Mouse (Mus musculus) bone marrow macrophage, adult 2 months (primary cell): ENCODE data around the gene Prrx1. TPM values are rescaled to one million over a fixed set of nuclear protein-coding genes. Genes with fewer than 3 reads are reported as not detected.

ENCODE experiments used
- H3K27ac ChIP-seq: 2 replicates; pipeline ENCODE4 v1.5.1; 2012; ENCODE audit warnings: low read depth, low read length; ENCODE audit not compliant: insufficient read depth
- H3K4me1 ChIP-seq: 2 replicates; pipeline ENCODE4 v1.6.1; 2012; ENCODE audit warnings: low read length; ENCODE audit not compliant: control insufficient read depth, insufficient read depth
- H3K4me3 ChIP-seq: 2 replicates; pipeline ENCODE4 v1.5.1; 2012; ENCODE audit warnings: mild to moderate bottlenecking, low read length, moderate library complexity; ENCODE audit not compliant: insufficient read depth
- CTCF ChIP-seq: IDR thresholded peaks from 2 replicates; pipeline ENCODE4 v1.5.1; 2012; ENCODE audit warnings: low read depth, mild to moderate bottlenecking, low read length, moderate library complexity
- POLR2A ChIP-seq: IDR thresholded peaks from 2 replicates; pipeline ENCODE4 v1.6.1; 2012; ENCODE audit warnings: mild to moderate bottlenecking, low read depth, low read length, borderline replicate concordance
- polyA plus RNA-seq: library from polyadenylated mRNA; stranded (reverse); fragments of >200 nt; gene quantifications from 2 replicates; pipeline ENCODE4 v1.2.4, GENCODE M21; 2012; ENCODE audit not compliant: missing spikeins, insufficient read depth, insufficient read length

Gene Prrx1
- polyA plus RNA-seq, 1 experiment = 1.7 TPM

- peak overlapping the region; percentile 18; the same call in 1 of the 2 replicates for H3K4me3 ChIP-seq
- H3K27ac ChIP-seq = no peak overlapping the region
- no peaks in the 10 kb centered on the region for H3K4me1 ChIP-seq
- no peak for TF ChIP-seq CTCF
- TF ChIP-seq POLR2A = no peak
Measured at GRCm38 (mm10) chr1:163313921-163314725, 613 bp upstream of the Prrx1 start.

- Histone ChIP-seq H3K4me3 (peak overlapping the region; percentile 40), H3K27ac (no peak overlapping the region), H3K4me1 (no peaks in the 10 kb centered on the region)
- TF ChIP-seq CTCF (no peak), POLR2A (no peak)
Measured at GRCm38 (mm10) chr1:163311861-163312811, 1.4 kb downstream of the Prrx1 start.

- H3K4me1 ChIP-seq = no peaks in the 10 kb centered on the region
- TF ChIP-seq CTCF (no peak), POLR2A (no peak)
- no peak overlapping the region for H3K4me3 ChIP-seq
- H3K27ac ChIP-seq = no peak overlapping the region
Measured at GRCm38 (mm10) chr1:163311006-163311836, 2.3 kb downstream of the Prrx1 start.

- H3K4me3 ChIP-seq = no peak overlapping the region
- no peak overlapping the region for H3K27ac ChIP-seq
- H3K4me1 ChIP-seq = no peaks in the 10 kb centered on the region
- TF ChIP-seq CTCF = no peak
- TF ChIP-seq POLR2A = no peak
Measured at GRCm38 (mm10) chr1:163310023-163310754, 3.3 kb downstream of the Prrx1 start.

GRCm38 (mm10) chr1:163309466-163309865 is 4.0 kb downstream of the Prrx1 start:
- Histone ChIP-seq H3K27ac (no peak overlapping the region), H3K4me1 (no peaks in the 10 kb centered on the region), H3K4me3 (no peak overlapping the region)
- TF ChIP-seq POLR2A = no peak
- no peak for TF ChIP-seq CTCF

GRCm38 (mm10) chr1:163308631-163309030 is 4.9 kb downstream of the Prrx1 start:
- Histone ChIP-seq H3K4me1 (no peaks in the 10 kb centered on the region), H3K27ac (no peak overlapping the region), H3K4me3 (peak overlapping the region; percentile 41)
- TF ChIP-seq POLR2A (no peak), CTCF (no peak)

- TF ChIP-seq POLR2A = no peak
- TF ChIP-seq CTCF = no peak
- H3K4me3 ChIP-seq = no peak overlapping the region
- H3K27ac ChIP-seq = no peak overlapping the region
- no peaks in the 10 kb centered on the region for H3K4me1 ChIP-seq
Measured at GRCm38 (mm10) chr1:163307706-163308105, 5.8 kb downstream of the Prrx1 start.

GRCm38 (mm10) chr1:163305956-163306355 is 7.6 kb downstream of the Prrx1 start:
- no peak overlapping the region for H3K27ac ChIP-seq
- H3K4me1 ChIP-seq = no peaks in the 10 kb centered on the region
- TF ChIP-seq POLR2A (no peak), CTCF (no peak)
- H3K4me3 ChIP-seq = no peak overlapping the region

- Histone ChIP-seq H3K4me1 (no peaks in the 10 kb centered on the region), H3K27ac (no peak overlapping the region), H3K4me3 (no peak overlapping the region)
- no peak for TF ChIP-seq POLR2A
- TF ChIP-seq CTCF = no peak
Measured at GRCm38 (mm10) chr1:163304837-163305236, 8.7 kb downstream of the Prrx1 start.

- no peaks in the 10 kb centered on the region for H3K4me1 ChIP-seq
- no peak overlapping the region for H3K27ac ChIP-seq
- TF ChIP-seq CTCF (no peak), POLR2A (no peak)
- no peak overlapping the region for H3K4me3 ChIP-seq
Measured at GRCm38 (mm10) chr1:163302292-163302691, 11.2 kb downstream of the Prrx1 start.
